Mouse (Mus musculus) urinary bladder, postnatal 10 days (tissue): ENCODE measurements around the gene Htt.

Source experiments
- DNase-seq: peaks from one replicate; pipeline ENCODE4 v3.0.0; 2022; ENCODE audit warnings: low spot score

Gene Htt

GRCm38 (mm10) chr5:34889252-34889651, 127.7 kb downstream of the Htt start:
- DNase-seq: no peak

GRCm38 (mm10) chr5:34896697-34897453, 135.3 kb downstream of the Htt start:
- DNase-seq: no peak

GRCm38 (mm10) chr5:34899787-34900469, 138.4 kb downstream of the Htt start:
- DNase-seq: no peak

GRCm38 (mm10) chr5:34902371-34902770, 140.8 kb downstream of the Htt start:
- DNase-seq: no peak

- DNase-seq: no peak
These were observed 141.4 kb downstream of the Htt start for GRCm38 (mm10) chr5:34902811-34903385.

- no peak for DNase-seq
These were observed 142.9 kb downstream of the Htt start for GRCm38 (mm10) chr5:34904412-34904811.

GRCm38 (mm10) chr5:34907230-34907629, 145.7 kb downstream of the Htt start:
- DNase-seq: no peak

- DNase-seq: no peak
These were observed 146.6 kb downstream of the Htt start, which contains the start of gene Msantd1 for GRCm38 (mm10) chr5:34907910-34908725. TSS of gene Msantd1 (plus strand) at chr5:34908012.

- no peak for DNase-seq
These were observed 147.4 kb downstream of the Htt start for GRCm38 (mm10) chr5:34908726-34909633.

- no peak for DNase-seq
These were observed 148.3 kb downstream of the Htt start for GRCm38 (mm10) chr5:34909634-34910503.

GRCm38 (mm10) chr5:34910504-34910815, 148.9 kb downstream of the Htt start:
- no peak for DNase-seq

- no peak for DNase-seq
These were observed 154.3 kb downstream of the Htt start for GRCm38 (mm10) chr5:34915801-34916200.

- no peak for DNase-seq
These were observed 155.7 kb downstream of the Htt start for GRCm38 (mm10) chr5:34917234-34917655.

- DNase-seq: no peak
These were observed 157.2 kb downstream of the Htt start for GRCm38 (mm10) chr5:34918785-34919184.

GRCm38 (mm10) chr5:34922531-34922930, 161.0 kb downstream of the Htt start:
- DNase-seq: no peak

GRCm38 (mm10) chr5:34923920-34924319, 162.4 kb downstream of the Htt start:
- DNase-seq: no peak

GRCm38 (mm10) chr5:34924519-34924918, 163.0 kb downstream of the Htt start:
- DNase-seq: no peak

GRCm38 (mm10) chr5:34927648-34928047, 166.1 kb downstream of the Htt start:
- no peak for DNase-seq

- no peak for DNase-seq
These were observed 168.8 kb downstream of the Htt start for GRCm38 (mm10) chr5:34930151-34930975.
